Mouse (Mus musculus) liver, embryonic 15.5 days (tissue): ENCODE measurements around the gene St3gal3. TPM values are rescaled to one million over a fixed set of nuclear protein-coding genes. Genes with fewer than 3 reads are reported as not detected.

Source experiments
- ATAC-seq: fragments of 200-750 bp; cut with Nextera tagmentation; 2 replicates; pipeline ENCODE4 v1.8.0; 2017; ENCODE audit warnings: moderate number of reproducible peaks, mild to moderate bottlenecking, moderate library complexity; ENCODE audit not compliant: insufficient read depth
- H3K27ac ChIP-seq: fragments of 300-500 bp; sonication (generic); replicated peaks from 2 replicates; pipeline ENCODE4 v1.5.1; 2015; ENCODE audit warnings: mild to moderate bottlenecking, inconsistent platforms
- H3K27me3 ChIP-seq: fragments of 300-500 bp; sonication (generic); 2 replicates; pipeline ENCODE4 v1.6.1; 2015; ENCODE audit warnings: mild to moderate bottlenecking, inconsistent platforms
- H3K36me3 ChIP-seq: fragments of 300-500 bp; sonication (generic); replicated peaks from 2 replicates; pipeline ENCODE4 v1.6.1; 2015; ENCODE audit warnings: moderate library complexity, mild to moderate bottlenecking, inconsistent platforms
- H3K4me1 ChIP-seq: fragments of 300-500 bp; sonication (generic); replicated peaks from 2 replicates; pipeline ENCODE4 v1.6.1; 2015; ENCODE audit warnings: inconsistent platforms
- H3K4me2 ChIP-seq: fragments of 300-500 bp; sonication (generic); 2 replicates; pipeline ENCODE4 v1.6.1; 2015; ENCODE audit warnings: moderate library complexity, mild to moderate bottlenecking, inconsistent platforms
- H3K4me3 ChIP-seq: fragments of 300-500 bp; sonication (generic); replicated peaks from 2 replicates; pipeline ENCODE4 v1.5.1; 2015; ENCODE audit warnings: mild to moderate bottlenecking, inconsistent platforms
- H3K9ac ChIP-seq: fragments of 300-500 bp; sonication (generic); 2 replicates; pipeline ENCODE4 v1.6.1; 2015; ENCODE audit warnings: moderate library complexity, mild to moderate bottlenecking, inconsistent platforms
- H3K9me3 ChIP-seq: fragments of 300-500 bp; sonication (generic); replicated peaks from 2 replicates; pipeline ENCODE4 v1.6.1; 2016; ENCODE audit warnings: inconsistent platforms
- WGBS: fragments of 180-500 bp; shearing (Covaris S2); methylation state at CpG from one replicate; pipeline ENCODE4 v1.1.7; 2015; ENCODE audit warnings: mixed read lengths; ENCODE audit not compliant: insufficient replicate concordance; 5-methylcytosine and 5-hydroxymethylcytosine counted together
- polyA plus RNA-seq: library from polyadenylated mRNA; unstranded; fragments of >200 nt; fragmentation: Nextera tagmentation; extraction: Ambion mirVana; gene quantifications from 2 replicates; pipeline ENCODE4 v1.2.1, GENCODE M21; 2015

Gene St3gal3
- polyA plus RNA-seq, 1 experiment from 2014 or later: 2.0 TPM

GRCm38 (mm10) chr4:118074236-118074635 lies 60.5 kb downstream of the St3gal3 start:
- no peak for ATAC-seq
- Histone ChIP-seq H3K4me3 (no peak overlapping the region), H3K27me3 (no peaks in the 10 kb centered on the region), H3K9me3 (0 out of 2 replicates have a peak, but pooled peaks cover 3% of the 10 kb centered on the region), H3K4me2 (no peak overlapping the region), H3K27ac (no peak overlapping the region), H3K9ac (no peak overlapping the region), H3K36me3 (no peaks in the 10 kb centered on the region), H3K4me1 (peaks cover 41% of the 10 kb centered on the region)
- WGBS: 80% methylated on average over 4 of the region's 4 CpGs

GRCm38 (mm10) chr4:118073128-118073527 lies 61.6 kb downstream of the St3gal3 start:
- no peak overlapping the region for H3K9ac ChIP-seq
- H3K9me3 ChIP-seq: 0 out of 2 replicates have a peak, but pooled peaks cover 3% of the 10 kb centered on the region
- peaks cover 31% of the 10 kb centered on the region for H3K4me1 ChIP-seq
- H3K4me3 ChIP-seq: no peak overlapping the region
- no peaks in the 10 kb centered on the region for H3K27me3 ChIP-seq
- ATAC-seq: peak; percentile 50
- H3K27ac ChIP-seq: no peak overlapping the region
- no peak overlapping the region for H3K4me2 ChIP-seq
- WGBS: 63% methylated on average over 6 of the region's 6 CpGs
- no peaks in the 10 kb centered on the region for H3K36me3 ChIP-seq

GRCm38 (mm10) chr4:118071891-118072290 lies 62.8 kb downstream of the St3gal3 start:
- Histone ChIP-seq H3K36me3 (no peaks in the 10 kb centered on the region), H3K9ac (no peak overlapping the region), H3K4me2 (no peak overlapping the region), H3K27ac (no peak overlapping the region), H3K4me1 (peaks cover 22% of the 10 kb centered on the region), H3K9me3 (0 out of 2 replicates have a peak, but pooled peaks cover 3% of the 10 kb centered on the region), H3K27me3 (no peaks in the 10 kb centered on the region), H3K4me3 (no peak overlapping the region)
- 84% methylated on average over 7 of the region's 7 CpGs for WGBS
- no peak for ATAC-seq

- no peak for ATAC-seq
- Histone ChIP-seq H3K36me3 (no peaks in the 10 kb centered on the region), H3K27ac (no peak overlapping the region), H3K27me3 (no peaks in the 10 kb centered on the region), H3K9ac (no peak overlapping the region), H3K9me3 (0 out of 2 replicates have a peak, but pooled peaks cover 3% of the 10 kb centered on the region), H3K4me3 (no peak overlapping the region), H3K4me2 (no peak overlapping the region), H3K4me1 (peaks cover 22% of the 10 kb centered on the region)
- 79% methylated on average over 9 of the region's 9 CpGs for WGBS
Measured at GRCm38 (mm10) chr4:118070255-118071234, 64.2 kb downstream of the St3gal3 start.

- Histone ChIP-seq H3K9me3 (no peaks in the 10 kb centered on the region), H3K9ac (no peak overlapping the region), H3K27me3 (no peaks in the 10 kb centered on the region), H3K4me2 (no peak overlapping the region), H3K27ac (peak overlapping the region; percentile 20; the same call in 1 of the 2 replicates), H3K36me3 (no peaks in the 10 kb centered on the region), H3K4me3 (no peak overlapping the region), H3K4me1 (peaks cover 13% of the 10 kb centered on the region)
- WGBS: 46% methylated on average over 9 of the region's 9 CpGs
- no peak for ATAC-seq
Measured at GRCm38 (mm10) chr4:118061809-118062463, 72.8 kb downstream of the St3gal3 start.

GRCm38 (mm10) chr4:118060915-118061530 lies 73.7 kb downstream of the St3gal3 start:
- H3K4me2 ChIP-seq: no peak overlapping the region
- H3K4me3 ChIP-seq: no peak overlapping the region
- H3K27me3 ChIP-seq: no peaks in the 10 kb centered on the region
- H3K36me3 ChIP-seq: no peaks in the 10 kb centered on the region
- ATAC-seq: no peak
- no peak overlapping the region for H3K9ac ChIP-seq
- peaks cover 13% of the 10 kb centered on the region for H3K4me1 ChIP-seq
- no peaks in the 10 kb centered on the region for H3K9me3 ChIP-seq
- no peak overlapping the region for H3K27ac ChIP-seq
- 80% methylated on average over 13 of the region's 13 CpGs for WGBS

GRCm38 (mm10) chr4:118059816-118060475 lies 74.8 kb downstream of the St3gal3 start:
- Histone ChIP-seq H3K4me1 (peaks cover 13% of the 10 kb centered on the region), H3K9me3 (no peaks in the 10 kb centered on the region), H3K27me3 (no peaks in the 10 kb centered on the region), H3K9ac (no peak overlapping the region), H3K4me3 (no peak overlapping the region), H3K27ac (no peak overlapping the region), H3K4me2 (no peak overlapping the region), H3K36me3 (no peaks in the 10 kb centered on the region)
- WGBS: 50% methylated on average over 11 of the region's 11 CpGs
- no peak for ATAC-seq

GRCm38 (mm10) chr4:118058116-118058677 lies 76.5 kb downstream of the St3gal3 start:
- no peaks in the 10 kb centered on the region for H3K9me3 ChIP-seq
- H3K27me3 ChIP-seq: no peaks in the 10 kb centered on the region
- H3K4me1 ChIP-seq: peaks cover 13% of the 10 kb centered on the region
- 70% methylated on average over 12 of the region's 12 CpGs for WGBS
- no peak overlapping the region for H3K4me3 ChIP-seq
- H3K9ac ChIP-seq: no peak overlapping the region
- H3K27ac ChIP-seq: no peak overlapping the region
- no peaks in the 10 kb centered on the region for H3K36me3 ChIP-seq
- no peak overlapping the region for H3K4me2 ChIP-seq
- no peak for ATAC-seq

- ATAC-seq: no peak
- Histone ChIP-seq H3K27me3 (no peaks in the 10 kb centered on the region), H3K9ac (no peak overlapping the region), H3K4me3 (no peak overlapping the region), H3K4me2 (no peak overlapping the region), H3K27ac (no peak overlapping the region), H3K36me3 (no peaks in the 10 kb centered on the region), H3K4me1 (peaks cover 5% of the 10 kb centered on the region), H3K9me3 (no peaks in the 10 kb centered on the region)
- WGBS: 80% methylated on average over 2 of the region's 2 CpGs
Measured at GRCm38 (mm10) chr4:118057076-118057475, 77.6 kb downstream of the St3gal3 start.

- Histone ChIP-seq H3K9me3 (no peaks in the 10 kb centered on the region), H3K4me2 (no peak overlapping the region), H3K27ac (no peak overlapping the region), H3K4me3 (no peak overlapping the region), H3K27me3 (no peaks in the 10 kb centered on the region), H3K4me1 (no peaks in the 10 kb centered on the region), H3K9ac (no peak overlapping the region), H3K36me3 (no peaks in the 10 kb centered on the region)
- WGBS: 74% methylated on average over 8 of the region's 8 CpGs
- ATAC-seq: no peak
Measured at GRCm38 (mm10) chr4:118054615-118055014, 80.1 kb downstream of the St3gal3 start.
